Mouse (Mus musculus) gastrocnemius, postnatal 10 days (tissue): Measurements from ENCODE around the gene Camk1g. TPM values are rescaled to one million over a fixed set of nuclear protein-coding genes. Genes with fewer than 3 reads are reported as not detected.

ENCODE experiments used
- DNase-seq: peaks from one replicate; pipeline ENCODE4 v3.0.0; 2021; ENCODE audit warnings: mixed read lengths
- total RNA-seq, 2 experiments: library from RNA; stranded (reverse); gene quantifications; 2 replicates each; pipeline ENCODE4 v1.2.3; 2021

Gene Camk1g
- total RNA-seq, 2 experiments from 2014 or later, result 0.42 to 0.47 TPM

DNA sequence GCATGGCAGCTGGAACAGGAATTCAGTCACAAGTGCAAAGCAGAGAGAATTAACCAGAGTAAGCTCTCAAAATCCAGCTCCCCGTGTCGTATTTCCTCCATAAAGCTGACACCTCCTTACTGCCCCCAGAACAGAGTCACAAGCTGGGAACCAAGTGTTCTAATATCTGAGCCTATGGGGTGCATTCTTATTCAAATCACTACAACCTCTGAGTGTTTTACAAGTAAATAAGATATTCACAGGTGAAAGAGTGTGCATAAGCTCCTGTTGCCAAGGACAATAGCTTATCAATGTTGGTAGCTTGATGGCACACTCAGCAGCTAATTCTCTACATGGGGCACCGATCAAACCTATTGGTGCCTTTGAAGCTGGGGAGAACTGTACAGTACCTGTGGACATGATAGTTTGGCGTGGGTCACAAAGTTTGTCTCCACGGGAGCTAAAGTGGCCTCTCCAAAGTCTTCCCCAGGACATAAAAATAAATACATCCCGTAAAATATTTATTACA is 3.9 kb upstream of the Camk1g start:
- DNase-seq, result no peak

DNA sequence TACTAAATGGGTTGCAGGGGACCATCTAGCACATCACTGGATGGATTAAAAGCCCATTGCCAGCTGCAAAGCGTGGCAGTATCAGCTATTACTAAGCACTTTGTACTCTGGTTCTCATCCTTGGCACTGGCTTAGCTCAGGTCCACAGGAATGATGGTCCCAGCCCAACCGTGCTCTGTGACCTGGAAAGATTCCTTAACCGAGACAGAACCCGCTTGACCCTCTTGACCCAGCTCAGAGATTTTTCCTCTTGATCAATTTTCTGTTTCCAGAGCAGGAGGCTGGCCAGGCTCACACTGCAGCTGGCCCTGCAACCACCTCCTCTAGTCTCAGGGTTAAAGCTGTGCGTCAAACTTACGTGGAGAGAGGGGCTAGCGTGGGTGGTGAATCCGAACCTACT is 1.0 kb downstream of the Camk1g start:
- no peak for DNase-seq

DNA sequence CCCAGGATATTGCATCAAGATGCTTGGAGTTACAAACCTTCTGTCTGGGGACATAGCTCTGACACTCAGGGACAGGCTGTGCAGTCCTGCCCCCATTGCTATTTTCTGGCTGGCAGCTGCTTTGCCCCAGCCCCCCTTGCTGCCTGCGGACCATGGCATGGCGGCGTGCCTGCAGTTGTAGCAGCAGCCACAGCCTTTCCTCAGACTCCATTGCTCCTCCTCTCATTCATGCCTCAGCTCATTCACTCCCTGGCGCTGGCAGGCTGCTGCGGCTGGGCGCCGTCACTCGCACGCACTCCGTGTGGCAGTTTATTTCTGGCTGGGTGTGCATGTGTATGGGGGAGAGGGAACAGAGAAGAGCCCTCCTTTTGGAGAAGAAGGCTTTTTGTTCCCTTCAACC is 2.0 kb downstream of the Camk1g start:
- DNase-seq, result peak; percentile 37

DNA sequence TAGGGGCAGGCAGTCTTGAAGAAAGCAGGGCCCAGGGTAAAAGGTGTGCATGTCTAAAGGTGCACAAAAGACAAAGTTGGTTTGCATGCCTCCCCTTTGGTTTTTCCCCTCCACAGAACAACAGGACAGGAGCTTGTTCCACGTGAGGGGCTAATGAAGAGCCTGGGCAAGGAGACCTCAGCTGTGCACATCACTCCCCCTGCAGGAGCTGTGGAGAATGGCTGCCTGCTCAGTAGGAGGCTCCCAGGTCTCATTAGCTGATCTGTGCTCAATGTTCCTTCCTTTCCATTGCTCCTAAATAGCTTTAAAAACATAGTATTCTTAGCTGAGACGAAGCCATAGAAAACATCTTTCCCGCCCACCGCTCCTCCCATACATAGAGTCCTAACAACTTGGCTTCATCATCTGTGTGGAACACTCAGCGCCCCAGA is 6.3 kb downstream of the Camk1g start:
- peak; percentile 51 for DNase-seq

DNA sequence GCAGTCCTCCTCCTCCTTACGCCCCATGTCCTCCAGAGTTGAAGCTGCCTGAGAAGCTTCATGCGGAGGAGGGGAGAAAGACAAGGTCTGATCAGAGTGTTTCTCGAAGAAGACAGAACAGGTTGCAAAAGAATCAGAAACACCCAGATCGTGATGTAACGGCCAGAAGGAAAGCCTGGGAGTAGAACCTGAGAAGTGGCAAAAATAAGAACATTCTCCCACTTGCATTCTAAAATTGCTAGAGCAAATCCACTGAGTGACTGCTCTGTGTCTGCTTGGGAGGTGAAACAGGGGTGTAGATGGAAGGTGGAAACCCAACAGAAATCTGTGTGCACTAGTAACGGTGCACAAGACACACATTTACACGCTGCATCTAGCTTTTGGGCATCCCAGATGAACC is 8.0 kb downstream of the Camk1g start:
- DNase-seq, result no peak

DNA sequence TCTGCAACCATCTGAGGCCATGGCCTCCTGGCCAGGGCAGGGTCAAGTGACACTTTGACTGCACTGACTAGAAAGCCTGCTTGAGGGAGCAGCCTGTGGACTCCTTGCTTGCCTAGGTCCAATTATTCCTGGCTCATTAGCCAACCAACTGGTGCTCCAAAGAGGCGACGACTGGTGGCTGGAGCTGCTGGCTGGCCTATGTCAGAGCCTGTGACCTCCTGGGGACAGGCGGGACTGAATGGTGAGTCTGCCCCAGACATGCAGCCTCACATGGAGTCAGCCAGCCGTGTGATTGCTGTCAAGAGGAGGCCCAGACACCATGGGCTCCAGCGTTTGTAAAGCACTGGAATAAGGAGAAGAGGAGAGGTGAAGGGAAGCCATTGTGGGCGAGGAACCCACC is 8.9 kb downstream of the Camk1g start:
- no peak for DNase-seq

DNA sequence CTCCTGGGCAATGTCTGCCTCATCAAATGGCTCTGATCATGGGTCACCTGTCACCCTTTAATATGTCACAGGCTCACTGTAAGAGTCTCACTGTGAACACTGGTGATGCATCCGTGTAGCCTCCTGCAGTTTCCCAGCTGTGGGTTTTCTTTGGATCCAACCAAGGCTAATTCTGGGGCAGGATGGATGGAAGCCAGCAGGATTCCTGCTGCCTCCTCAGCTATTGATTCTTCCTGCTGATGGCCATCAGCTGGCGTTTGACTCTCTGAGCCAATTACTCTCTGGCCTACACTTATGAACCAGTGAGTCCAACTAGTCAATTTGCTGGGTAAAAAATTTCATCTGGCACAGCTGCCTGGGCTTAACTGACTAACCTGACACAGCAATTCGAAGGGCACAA is 10.9 kb downstream of the Camk1g start:
- DNase-seq, result no peak

DNA sequence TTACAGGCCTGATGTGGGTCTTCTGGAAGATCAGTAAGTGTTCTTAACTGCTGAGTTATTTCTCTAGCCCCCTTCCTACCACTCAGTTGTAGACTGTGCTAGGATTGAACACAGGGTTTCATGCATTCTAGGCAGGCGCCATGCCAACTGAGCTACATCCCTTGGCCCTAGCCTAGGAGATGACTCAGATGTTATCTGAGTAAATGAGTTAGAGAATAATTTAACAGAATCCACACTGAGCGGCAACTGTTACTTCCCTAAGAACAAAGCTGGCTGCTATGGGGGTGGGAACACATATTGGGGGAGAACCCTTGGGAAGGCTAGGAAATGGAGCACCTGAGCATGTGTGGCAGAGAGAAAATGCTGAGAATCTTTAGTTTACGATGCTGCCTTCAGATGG is 18.5 kb downstream of the Camk1g start:
- no peak for DNase-seq

DNA sequence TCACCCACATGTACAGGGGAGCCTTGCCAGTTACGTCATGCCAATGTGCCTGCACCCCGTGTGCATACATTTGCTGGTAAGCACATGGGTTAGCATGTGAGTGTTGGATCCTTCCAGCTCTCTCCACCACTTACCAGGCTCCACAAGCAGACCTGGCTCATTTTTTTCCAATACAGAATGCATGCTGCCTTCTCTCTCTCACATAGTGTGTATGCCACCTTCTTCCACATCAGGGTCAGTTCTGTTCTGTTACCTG is 19.6 kb downstream of the Camk1g start:
- no peak for DNase-seq

DNA sequence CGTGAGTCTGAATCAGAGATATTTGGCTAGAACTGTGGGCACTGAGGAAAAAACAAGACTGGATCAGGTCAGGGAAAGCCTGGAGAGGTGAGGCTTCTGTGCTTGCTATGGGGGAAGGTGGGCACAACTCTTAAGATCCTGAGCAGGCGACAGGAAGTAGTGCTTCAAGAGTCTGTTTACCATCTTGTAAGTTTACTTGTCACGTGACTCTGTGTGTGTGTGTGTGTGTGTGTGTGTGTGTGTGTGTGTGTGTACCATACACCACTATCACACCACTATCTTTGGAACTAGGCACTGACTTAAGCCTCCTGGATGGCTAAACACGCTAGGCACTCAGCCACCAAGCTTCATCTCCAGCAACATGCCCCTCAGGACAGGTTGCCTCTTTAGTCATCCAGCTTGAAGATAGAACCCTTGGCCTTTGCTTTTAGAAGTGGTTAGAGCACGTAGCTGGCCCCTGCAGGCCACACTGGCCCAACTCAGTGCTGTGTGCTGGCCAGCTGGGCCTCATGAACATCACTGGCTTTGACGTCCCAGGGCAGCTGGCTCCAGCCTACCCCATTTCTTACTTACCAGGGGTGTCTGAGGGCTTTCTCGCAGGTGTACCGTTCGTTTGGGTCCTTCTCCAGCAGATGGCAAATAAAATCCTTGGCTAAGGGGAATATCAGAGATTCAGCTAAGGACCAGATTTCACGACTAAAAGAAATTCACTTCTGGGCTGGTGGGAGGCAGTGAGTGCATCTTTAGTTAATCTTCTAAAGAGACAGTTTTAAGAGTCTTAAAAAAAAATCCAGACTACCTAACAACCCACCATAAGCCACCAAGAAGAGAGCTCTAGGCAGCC is 20.2 kb downstream of the Camk1g start:
- no peak for DNase-seq

DNA sequence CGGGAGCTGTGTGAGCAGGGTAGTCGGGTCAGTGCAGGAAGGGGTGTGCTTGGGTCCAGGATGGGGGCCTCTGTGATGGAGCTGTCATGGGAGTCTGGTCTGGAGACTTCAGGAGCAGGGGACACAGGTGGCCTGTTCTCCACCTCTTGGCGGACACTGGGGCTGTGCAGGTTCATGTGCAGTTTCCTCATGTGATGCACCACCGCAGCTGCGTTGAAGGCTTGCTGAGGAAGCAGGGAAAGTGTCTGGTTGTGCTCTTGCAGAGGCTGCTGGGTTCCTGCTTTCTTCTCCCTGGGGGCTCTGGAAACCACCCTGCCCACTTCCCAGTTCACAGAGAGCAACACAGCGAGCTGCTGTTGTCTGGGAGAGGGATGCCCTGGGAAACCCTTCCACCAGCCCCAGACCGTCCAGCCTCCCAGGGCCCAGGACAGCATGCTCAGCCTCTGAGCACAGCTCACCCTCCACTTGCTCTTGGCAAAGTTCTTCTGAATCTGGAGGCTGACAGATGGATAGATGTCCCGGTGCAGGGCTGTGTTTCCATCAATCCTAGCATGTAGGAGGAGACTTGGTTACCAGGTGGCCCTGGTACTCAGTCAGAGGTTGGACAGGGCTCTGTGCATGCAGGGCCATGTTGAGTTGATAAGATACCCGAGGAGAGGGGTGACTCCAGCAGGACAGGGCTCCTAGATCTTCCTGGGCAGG is 21.7 kb downstream of the Camk1g start:
- DNase-seq, result no peak

DNA sequence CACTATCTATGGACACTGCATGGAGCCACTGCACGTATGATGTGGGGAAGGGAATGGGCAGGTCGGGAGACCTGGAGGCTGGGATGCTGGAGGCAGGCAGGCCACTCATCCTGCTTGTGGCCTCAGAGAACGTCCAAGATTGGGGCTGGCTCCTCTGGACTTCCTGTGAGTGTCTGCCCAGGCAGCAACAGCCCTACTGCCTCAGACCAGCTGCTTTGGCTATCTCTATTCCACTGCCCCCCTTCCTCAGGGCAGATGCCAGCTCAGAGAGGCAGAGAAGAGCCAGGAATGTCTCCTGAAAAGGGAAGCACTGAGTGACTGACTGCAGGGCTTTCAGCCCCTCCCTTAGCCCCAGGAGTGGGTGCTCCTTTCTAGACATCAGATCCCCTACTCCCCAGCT is 23.2 kb downstream of the Camk1g start:
- no peak for DNase-seq

DNA sequence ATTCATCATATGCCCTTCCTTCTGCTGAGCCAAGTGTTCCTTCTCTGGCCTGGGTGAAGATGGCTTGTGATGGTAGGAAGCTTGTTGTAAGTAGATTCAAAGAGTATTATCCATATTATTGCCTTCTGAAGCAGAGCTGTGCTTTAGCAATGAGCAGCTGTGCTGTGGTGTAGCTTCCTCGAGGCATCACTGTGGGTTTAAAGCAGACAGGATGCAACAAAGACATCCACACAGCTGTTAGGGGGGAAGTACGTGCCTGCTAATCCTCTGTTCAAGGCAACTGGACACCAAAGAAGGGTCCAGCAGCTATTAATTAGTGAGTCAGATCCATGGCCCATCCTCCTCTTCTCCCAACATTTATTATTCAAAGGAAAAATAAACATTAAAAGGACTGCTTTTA is 25.1 kb downstream of the Camk1g start:
- no peak for DNase-seq

DNA sequence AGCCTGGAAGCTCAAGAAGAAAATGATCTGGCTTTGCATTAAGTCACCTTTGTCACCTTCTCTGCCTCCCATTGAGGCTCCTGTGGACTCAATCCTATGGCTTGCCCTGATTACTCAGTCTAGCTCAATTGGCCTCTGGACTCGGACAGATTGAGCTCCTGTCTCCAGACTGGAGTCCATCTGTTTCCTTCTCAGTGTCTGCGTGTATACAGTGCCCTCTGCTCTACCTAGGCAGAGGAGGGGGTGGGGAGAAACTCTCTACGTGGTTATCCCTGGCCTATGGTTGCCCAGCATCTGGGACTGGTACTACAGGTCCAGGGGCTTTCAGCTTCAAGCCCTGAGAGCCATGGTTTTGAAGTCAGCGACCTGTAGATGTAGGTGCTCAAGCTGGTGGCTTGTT is 26.2 kb downstream of the Camk1g start:
- no peak for DNase-seq

DNA sequence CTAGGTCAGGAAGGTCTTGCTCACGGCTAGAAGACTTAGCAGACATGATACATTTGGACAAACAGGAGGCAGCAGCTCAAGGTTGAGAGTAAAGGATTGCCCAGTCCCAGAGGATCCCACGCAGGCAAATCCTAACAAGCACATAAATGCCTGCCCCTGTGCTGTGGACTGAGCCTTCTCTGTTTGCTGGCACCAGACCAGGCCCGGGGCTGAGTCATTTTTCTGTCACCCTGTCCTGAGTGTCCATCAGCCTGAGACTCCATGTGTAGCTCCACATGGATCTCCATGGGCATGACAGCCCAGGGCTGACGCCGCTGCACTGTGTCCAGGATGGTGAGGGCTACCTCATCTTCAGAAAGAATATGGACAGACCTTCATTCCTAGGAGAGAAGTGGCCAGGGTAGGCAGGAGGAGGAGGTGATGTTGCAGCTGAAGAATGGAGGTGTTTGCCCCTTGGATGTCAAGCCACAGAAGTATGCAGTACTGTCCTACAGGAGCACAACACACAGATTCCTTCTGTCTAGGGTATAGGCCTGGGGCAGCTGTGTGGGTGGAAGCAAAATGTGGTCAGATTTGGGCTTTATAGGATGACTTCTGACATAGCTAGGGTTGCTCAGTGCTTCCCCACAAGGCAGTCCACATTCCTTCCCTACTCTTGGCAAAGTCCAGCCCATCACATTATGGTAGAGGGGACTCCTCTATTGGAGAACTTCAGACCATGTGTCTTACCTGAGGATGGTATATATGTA is 27.7 kb downstream of the Camk1g start:
- DNase-seq, result no peak

DNA sequence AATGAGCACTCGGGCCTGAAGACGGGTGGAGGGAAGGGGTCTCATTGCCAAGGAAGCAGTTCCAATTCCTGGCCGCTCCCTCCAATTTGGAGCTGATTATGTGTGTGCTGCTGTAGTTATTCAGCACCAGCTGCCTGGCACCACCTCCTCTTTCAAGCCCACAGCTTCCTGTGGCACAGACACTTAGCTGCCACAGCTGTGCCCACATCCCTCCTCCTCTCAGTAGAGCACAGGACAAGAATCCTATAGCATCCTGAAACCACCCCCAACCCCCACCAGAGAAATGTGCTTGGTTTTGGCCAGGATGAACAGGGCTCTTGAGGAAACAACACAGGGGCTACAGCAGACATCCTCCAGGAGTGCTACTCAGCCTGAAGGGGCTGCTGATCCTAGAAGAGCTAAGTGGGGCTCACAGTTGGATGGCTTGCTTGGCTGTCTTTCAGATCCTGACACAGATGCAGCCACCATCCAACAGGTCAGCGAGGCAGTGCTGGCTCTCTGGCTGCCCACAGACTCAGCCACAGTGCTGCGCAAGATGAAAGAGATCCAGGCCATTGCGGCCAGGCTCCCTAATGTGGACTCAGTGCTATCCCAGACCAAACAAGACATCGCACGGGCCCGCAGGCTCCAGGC is 31.6 kb downstream of the Camk1g start:
- no peak for DNase-seq

DNA sequence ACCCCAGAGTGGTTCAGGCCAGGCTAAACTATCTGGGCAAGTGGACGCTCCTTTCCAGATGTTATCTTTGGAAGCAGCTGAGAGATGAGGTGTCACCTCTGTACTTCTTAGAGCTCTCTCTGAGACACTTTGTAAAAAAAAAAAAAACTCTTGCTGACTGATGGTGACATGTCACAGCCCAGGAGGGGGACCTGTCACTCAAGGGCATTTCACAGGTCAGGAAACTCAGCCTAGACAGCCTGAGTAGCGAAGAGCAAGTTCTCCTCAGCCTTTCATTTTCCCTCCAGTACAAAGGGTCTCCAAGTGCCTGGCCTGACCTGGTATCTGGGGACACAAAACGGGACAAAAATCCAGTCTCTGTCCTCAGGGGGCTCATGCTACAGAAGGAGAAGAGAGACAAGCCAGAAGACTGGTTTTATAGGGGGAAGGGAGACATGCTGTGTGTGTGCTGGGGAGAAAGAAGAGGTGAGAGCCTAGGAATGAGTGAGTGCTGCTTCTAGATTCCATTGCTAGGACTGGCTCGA is 32.2 kb downstream of the Camk1g start:
- no peak for DNase-seq

DNA sequence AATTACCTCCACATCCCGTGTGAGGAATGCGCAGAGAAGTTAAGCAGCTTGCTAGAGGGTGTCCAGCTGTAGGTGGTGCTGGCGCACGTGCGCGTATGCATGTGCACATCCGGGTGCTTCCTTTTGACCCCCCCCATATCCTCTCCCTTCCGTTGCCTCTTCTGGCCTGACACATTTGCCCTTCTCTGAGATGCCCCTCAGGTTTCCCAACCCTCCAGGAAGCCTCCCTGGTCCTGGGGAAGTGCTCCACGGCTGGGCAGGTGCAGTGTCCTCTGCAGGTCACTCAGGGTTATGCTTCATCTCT is 33.1 kb downstream of the Camk1g start:
- no peak for DNase-seq

DNA sequence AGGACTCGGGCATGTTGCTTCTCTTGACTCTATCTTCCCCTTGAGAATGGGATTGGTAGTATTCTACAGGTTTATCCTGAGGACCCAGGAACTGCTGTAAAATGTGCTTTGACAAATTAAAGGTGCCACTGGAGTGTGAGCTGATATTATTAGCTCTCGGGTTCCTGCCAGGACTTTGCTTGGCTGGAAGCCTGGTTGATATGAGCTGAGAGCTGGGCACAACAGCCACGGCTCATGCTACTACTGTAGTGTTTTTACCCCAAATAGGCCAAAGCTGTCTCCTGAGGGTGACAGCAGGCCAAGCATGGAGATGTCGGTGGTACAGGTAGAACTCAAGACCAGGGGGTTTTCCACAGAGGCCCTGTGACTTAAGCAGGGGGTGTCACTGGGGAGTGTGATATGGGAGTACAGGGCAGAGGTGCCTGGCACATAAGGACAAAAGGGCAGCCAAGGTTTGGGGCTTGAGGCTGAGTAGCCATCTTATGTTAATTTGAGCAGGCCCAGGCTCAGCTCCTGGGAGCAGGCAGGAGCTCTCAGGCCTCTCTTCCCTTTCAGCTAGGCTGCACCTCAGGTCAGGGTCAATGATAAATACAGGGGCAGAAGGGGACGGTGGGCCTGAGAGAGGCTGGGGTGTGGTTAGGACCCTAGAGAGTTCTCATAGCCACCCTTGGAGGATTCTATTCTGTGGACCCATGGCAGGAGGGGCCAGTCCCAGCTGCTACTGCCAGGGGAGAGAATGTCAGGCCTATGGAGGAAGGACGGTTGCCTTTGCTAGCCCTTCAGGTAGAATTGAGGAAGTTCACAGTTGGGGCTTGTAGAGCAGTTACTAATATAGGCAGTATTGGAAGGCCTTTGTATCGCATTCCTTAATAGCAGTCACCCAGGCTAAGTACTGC is 33.7 kb downstream of the Camk1g start:
- DNase-seq, result no peak

DNA sequence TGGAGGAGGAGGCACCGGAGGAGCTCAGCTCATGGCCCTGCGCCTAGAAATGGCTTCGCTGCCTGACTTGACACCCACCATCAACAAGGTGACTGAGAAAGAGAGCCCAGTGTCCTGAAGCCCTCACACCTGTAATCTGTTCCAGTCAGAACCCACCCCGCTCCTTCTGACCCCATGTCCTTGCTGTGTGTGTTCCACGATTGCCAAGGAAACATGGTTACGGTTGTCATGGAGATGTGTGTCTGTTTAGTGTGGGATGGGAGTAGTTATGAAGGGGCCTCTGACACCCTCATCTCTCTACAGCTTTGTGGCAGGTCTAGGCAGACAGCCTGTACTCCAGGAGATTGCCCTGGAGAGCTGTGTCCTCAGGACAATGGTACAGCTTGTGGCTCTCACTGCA is 35.6 kb downstream of the Camk1g start:
- DNase-seq, result no peak

DNA sequence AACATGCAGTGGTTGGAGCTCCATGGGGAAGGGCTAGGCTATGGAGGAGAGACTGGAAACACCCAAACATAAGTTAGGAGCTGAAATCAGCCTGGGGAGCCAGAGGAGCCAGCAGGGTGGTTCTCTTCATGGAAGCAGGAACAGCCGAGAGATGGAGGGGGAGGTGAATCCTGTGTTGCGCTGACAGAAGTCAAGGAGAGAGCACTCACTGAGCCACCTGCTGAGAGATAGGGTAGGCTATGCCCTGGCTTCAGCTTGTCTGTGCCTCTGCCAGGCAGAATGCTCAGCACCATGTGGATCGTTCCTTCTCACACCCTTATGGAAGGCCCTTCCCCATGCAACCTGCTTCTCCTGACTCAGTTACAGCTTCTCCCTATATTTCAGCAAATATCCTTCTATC is 36.3 kb downstream of the Camk1g start:
- DNase-seq, result no peak

DNA sequence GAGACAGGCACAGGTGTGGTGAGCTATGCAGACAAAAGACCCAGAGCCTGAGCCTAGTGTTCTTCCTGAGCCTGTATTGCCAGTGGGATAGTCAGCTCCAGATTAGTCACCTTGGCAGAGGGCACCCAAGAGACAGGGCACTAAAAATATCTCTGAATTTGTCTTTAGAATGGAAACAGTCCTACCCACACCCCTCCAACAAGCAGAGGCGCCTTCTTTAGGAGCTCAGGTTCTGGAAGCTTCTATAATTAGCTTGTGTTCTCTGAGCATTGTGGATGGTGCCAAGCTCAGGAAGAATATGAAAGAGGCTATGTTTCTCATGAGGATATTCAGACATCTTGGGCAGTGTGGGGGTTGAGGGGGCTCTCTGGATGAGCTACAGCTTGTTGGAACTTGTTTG is 37.4 kb downstream of the Camk1g start:
- no peak for DNase-seq
